Mouse (Mus musculus) CH12.LX (cell line): ENCODE results near the gene Tmem268.

Experiments used
- CHD1 ChIP-seq: IDR thresholded peaks from 2 replicates; pipeline ENCODE4 v1.6.1; 2012; ENCODE audit warnings: low read depth, low read length, improper control_type of control experiment, inconsistent platforms
- CHD2 ChIP-seq: IDR thresholded peaks from 2 replicates; pipeline ENCODE4 v1.6.1; 2011; ENCODE audit warnings: low read length, improper control_type of control experiment
- CTCF ChIP-seq, 2 experiments: IDR thresholded peaks in 1 of 2; conservative IDR thresholded peaks in 1 of 2; 2 replicates each; pipeline ENCODE4 v1.5.1; 2011 to 2012; ENCODE audit warnings: low read depth in 2 of 2, low read length in 2 of 2, improper control_type of control experiment in 1 of 2, inconsistent platforms in 1 of 2, mild to moderate bottlenecking in 1 of 2, moderate library complexity in 1 of 2
- E2F4 ChIP-seq: IDR thresholded peaks from 2 replicates; pipeline ENCODE4 v1.6.1; 2011; ENCODE audit warnings: low read depth, low read length, improper control_type of control experiment; ENCODE audit not compliant: insufficient replicate concordance
- JUND ChIP-seq: conservative IDR thresholded peaks from 2 replicates; pipeline ENCODE4 v1.6.1; 2011; ENCODE audit warnings: low read depth, low read length, improper control_type of control experiment
- MAX ChIP-seq: IDR thresholded peaks from 2 replicates; pipeline ENCODE4 v1.6.1; 2011; ENCODE audit warnings: low read length, improper control_type of control experiment
- MAZ ChIP-seq: IDR thresholded peaks from 2 replicates; pipeline ENCODE4 v1.6.1; 2012; ENCODE audit warnings: low read depth, mild to moderate bottlenecking, inconsistent platforms, low read length, improper control_type of control experiment, moderate library complexity
- MYC ChIP-seq: IDR thresholded peaks from 2 replicates; pipeline ENCODE4 v1.6.1; 2011; ENCODE audit warnings: low read depth, mild to moderate bottlenecking, improper control_type of control experiment, low read length
- PAX5 ChIP-seq: IDR thresholded peaks from 2 replicates; pipeline ENCODE4 v1.6.1; 2012; ENCODE audit warnings: low read length, inconsistent platforms, mixed read lengths
- POLR2A ChIP-seq: IDR thresholded peaks from 2 replicates; pipeline ENCODE4 v1.6.1; 2011; ENCODE audit warnings: low read depth, mild to moderate bottlenecking, improper control_type of control experiment, low read length
- POLR2AphosphoS2 ChIP-seq: IDR thresholded peaks from 2 replicates; pipeline ENCODE4 v1.6.1; 2011; ENCODE audit warnings: low read depth, low read length, improper control_type of control experiment
- USF2 ChIP-seq: conservative IDR thresholded peaks from 2 replicates; pipeline ENCODE4 v1.6.1; 2011; ENCODE audit warnings: low read depth, low read length, improper control_type of control experiment
- ZC3H11A ChIP-seq: IDR thresholded peaks from 2 replicates; pipeline ENCODE4 v1.6.1; 2012; ENCODE audit warnings: low read depth, mild to moderate bottlenecking, inconsistent platforms, low read length, improper control_type of control experiment
- ZMIZ1 ChIP-seq: IDR thresholded peaks from 2 replicates; pipeline ENCODE4 v1.6.1; 2012; ENCODE audit warnings: low read depth, mild to moderate bottlenecking, inconsistent platforms, low read length, improper control_type of control experiment

- TF ChIP-seq MYC (no peak), MAZ (no peak), USF2 (no peak), JUND (no peak), CHD1 (no peak), CHD2 (no peak), CTCF (conservative IDR thresholded peaks at IDR 0.05 in 1 of 2, IDR thresholded peaks at IDR 0.05 in 1 of 2; ENCODE audit: low read depth in 2 of 2, low read length in 2 of 2) (peak in 1 of 2 experiments; percentile 60; a peak in 2 of 4 replicates), POLR2A (no peak), ZC3H11A (no peak), ZMIZ1 (no peak), POLR2AphosphoS2 (no peak), E2F4 (no peak), PAX5 (no peak), MAX (no peak)
These were observed 4.2 kb downstream of the Tmem268 start for GRCm38 (mm10) chr4:63562742-63563141.
